Mouse (Mus musculus) MEL-GATA-1-ER (cell line): ENCODE data around the gene Cep57.

Experiments
- DNase-seq: peaks from one replicate; pipeline ENCODE4 v3.0.0-alpha.2; 2012; ENCODE audit warnings: low read depth; ENCODE audit errors: extremely low read depth

Cep57 gene

DNA sequence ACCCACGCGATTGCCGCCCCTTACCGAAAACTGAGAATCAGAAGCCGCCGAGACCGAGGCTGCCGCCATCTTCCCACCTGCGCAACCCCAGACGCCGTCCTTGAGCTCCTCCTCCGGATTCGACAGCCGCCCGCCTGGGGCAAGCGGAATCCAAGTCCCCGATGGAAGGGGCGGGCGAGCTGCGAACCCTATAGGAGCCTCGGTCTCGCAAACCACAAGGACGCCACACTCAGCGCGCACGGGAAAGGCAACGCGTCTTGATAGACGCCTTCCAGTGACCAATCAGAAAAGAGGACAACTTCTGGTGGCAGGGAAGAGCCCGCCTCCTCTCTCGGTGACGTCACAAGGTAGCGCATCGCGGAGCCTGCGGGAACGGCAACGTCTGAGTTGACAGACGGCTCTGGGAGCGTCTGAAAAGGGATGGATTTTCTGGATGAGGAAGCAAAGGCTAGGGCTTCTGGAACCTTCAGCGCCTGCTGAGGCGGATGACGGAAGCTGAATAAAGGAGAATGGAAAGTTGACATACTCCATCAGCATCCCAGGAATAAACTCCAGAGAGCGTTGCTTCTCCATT is at the start of gene Cep57:
Cep57 (minus strand) TSS at position 276 of the 574 bp plus-strand sequence.
- DNase-seq = peak; percentile 99

DNA sequence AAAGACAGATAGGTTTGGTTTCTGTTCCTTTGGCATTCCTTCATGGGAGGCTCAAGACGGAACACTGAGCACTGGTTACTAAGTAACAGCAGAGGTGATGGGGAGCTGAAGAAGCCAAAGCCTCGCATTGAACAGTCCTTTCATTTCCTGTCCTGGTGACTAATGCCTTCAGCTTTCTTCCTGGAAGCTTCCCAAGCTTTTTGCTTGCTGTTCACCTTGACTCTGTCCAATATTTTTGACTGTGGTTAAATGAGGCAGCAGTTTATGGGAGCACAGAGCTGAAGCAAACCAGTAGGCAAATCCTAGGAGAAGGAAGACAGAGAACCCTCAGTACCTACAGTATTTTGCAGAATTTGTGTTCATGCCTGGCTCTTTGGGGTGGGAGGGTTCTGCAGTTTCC is 48.4 kb upstream of the Cep57 start:
- no peak for DNase-seq

DNA sequence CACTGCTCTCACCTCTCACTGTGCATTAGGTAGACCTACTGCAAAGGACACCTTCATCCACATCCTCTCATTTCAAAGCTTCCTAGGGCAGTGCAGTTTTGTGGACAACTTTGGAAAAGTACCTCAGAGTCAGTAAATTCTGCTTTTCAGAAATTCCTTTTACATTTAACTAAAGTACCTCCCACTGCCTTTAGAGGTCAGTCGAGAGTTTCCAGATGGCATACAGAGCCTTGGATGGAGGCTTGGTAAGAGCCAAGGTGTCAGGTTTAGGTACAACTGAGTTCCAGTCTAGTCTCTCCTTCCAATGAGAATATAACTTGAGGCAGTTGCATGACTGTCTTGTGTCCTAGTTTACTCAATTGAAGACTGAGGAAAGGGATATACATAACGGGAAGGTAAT is 47.5 kb upstream of the Cep57 start:
- peak; percentile 3 for DNase-seq

DNA sequence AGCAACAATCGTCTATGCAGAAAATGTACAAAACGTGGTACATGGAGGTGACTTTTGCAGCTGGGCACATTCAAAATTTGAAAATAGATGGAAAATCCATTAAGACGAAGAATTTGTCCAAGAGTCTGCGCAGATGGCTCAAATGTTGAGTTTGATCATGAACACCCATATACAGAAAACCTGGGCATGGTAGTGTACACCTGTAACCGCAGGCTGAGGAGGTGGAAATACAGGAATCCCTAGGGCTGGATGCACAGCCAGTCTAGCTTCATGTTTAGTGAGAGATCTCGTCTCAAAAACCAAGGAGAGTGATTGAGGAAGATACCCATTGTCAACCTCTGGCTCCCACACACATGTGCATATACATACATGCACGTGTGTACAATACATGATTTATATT is 44.7 kb upstream of the Cep57 start:
- DNase-seq = no peak

DNA sequence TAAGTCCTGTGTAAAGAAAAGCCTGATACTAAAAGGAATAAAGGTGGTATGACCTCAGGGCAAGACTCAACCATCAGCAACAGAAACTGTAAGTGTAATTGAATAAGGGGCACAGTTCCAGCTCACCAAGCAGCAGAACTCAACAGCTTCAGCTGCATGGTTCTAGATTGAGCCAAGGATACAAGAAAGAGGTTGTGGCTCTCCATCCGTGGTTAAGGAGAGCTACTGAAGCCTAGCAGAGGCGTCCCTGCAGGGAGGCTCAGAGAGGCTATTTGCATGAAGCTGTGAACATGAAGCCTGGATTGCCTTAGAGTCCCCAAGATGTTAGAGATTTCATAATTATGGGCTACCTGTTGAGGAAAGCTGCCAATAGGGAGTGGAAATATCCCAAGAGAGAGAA is 40.7 kb upstream of the Cep57 start:
- DNase-seq = no peak

DNA sequence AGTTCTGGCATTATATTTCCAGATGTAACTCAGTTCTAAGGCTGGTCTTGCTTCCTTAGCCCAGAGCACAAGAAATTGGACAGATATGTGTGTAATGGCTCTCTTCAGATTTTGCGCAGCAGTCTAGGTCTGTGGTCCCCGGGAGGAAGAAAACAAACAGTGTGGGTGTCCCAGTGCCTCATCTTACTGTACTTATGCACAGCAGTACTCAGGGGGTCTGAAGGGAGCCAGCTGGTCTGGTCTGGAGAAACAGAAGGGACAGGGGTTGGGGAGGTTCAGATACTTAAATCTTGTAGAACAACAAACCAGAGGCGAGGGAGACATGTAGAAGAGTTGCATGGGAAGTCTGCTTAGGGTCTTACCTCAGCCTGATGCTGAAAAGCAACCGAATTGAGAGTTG is 29.9 kb upstream of the Cep57 start:
- DNase-seq = no peak

DNA sequence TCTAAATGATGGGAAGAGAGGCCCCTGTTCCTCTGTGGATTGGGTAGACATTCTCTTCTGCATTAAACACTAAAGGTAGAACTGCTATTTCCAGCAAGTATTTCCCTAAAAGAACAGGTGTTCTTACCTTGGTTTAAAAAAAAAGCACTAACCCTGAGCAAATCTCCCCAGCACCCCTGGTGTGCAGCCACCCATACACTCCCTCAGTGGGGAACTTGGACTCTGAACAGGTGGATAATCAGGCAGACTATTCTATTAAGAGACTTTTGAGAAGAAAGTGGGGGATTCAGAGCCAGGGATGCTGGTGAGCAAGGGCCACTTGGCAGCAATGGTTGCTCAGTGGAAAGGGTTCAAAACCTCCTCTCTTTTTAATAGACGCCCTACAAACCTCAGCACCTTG is 29.3 kb upstream of the Cep57 start:
- DNase-seq = no peak

DNA sequence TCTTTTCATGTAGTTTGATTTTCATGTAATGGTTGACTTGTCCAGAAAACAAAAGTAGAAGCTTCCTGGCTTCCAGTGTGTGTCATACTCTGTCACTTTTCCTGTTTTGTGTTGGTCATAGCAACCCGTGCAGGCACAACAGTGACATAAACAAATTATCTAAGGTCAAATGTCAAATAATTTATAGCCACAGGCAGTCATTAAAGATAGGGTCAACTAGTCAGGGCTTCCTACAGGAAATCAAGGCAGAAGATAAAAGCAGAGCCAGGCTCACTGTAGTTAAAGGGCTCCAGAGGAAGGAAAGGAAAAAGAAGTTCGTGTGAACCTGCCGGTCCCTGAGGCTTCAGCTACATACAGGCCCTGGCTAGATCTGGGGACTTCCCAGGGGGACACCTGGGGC is 27.0 kb upstream of the Cep57 start:
- DNase-seq = no peak

DNA sequence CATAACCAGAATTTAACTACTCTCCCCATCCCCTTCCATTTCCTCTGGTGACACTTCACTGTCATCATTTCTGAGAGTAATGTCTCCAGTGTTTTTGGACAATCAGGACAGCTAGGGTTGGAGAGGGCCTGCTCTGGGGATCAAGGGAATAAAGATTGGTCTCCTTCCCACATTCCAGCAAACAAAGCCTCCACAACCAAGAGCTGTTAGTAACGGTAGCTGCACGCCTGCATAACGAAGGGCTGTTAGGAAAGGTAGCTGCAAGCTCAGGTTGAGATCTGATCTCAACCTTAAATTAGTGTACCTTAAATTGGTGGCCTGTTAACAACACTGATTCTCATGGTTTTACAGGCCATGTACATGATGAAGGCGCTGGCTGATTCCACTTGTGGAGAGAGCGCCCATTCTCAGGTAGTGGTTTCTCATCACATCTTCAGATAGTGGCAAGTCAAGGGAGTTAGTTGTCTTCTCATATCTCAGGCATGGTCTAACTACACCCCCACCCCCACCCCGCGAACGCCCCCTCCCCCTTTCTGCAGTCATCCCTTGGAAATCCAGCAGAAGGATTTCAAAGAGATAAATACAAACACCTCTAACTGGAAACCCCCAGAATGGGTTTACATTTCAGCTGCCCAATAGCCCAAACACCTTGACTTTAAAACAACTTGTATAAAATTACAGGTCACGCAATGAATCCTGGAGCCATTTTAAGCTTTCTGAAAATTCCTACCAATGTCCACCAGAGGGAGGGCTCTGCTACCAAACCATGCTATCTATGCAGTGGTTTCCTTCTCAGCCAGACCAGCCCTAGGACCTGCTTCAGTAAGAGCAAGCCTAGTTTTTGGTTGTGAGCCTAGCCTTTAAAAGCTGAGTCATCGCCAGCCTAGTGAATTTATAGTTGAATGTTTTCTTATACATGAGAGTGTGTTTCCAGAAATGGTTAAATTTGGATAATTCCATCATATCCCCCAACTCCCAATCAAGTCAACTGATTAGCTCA is 21.9 kb upstream of the Cep57 start:
- DNase-seq = peak; percentile 46

DNA sequence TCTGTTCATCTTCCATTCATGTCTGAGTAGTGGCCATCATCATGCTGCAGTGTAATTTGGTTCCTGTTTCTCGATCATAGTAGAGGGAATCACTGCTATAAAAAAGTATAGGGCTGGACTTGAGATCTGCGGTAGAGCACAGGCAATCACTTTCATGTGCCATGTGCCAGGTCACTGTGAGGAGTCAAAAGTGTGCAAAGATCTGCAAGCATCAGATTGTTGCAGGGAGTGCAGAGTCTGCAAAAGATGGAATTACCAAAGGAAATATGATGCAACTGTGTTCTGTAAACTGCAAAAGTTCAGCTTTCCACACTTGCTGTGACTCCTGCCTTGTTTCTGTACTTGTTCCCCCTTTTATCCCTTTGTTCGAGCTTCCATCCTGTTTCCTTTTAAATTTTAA is 20.7 kb upstream of the Cep57 start:
- no peak for DNase-seq

DNA sequence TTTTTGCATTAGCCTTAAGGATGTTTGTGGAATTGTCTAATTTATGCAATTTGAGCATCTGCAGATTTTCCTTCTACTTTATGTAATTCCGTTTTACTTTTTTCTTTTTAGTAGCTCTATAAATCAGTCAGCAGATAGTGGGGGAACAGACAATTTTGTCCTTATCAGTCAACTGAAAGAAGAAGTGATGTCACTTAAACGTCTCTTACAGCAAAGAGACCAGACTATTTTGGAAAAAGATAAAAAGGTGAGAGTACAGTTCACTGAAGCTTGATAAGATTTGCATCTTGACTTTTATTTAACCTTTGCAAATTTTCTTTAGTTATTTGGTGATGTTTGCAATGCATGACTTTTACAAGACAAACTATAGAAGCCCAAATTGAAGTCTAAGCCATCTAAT is 9.8 kb upstream of the Cep57 start:
- no peak for DNase-seq

DNA sequence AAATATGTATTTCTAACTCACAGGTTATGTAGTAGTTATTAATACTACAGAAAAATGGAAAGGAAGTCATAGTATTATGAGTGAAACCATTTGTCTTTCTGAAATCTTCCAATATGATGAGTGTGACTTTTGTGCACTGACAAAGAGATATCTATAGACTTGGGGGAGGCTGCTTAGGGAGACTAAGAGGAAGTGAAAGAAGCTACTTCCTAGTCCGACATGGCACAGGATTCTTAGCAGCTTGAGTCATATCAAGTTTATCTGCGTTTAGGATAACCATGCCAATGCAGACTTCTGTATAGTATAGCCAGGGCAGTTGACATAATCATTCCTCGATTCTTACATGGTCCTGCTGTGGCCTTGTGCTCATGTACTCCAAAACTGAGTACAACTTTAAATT is 8.3 kb upstream of the Cep57 start:
- DNase-seq = peak; percentile 61

DNA sequence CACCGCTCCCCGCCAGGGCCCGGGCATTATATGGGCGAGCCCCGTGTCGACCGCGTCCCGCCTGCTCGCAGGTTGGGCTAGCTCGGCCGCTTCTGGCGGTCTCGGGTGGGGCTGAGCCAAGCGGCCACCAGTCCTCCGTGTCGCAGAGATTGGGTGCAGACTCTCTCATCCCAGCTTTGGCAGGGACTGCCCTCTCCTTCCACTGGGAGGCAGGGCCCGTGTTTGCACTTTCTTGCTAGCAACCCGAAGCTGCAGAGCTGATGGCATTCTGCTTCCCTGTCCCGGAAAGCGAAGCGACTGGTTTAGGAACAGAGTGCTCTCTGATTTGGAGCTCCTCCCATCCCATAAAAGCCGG is 1.2 kb upstream of the Cep57 start:
- DNase-seq = peak; percentile 33

DNA sequence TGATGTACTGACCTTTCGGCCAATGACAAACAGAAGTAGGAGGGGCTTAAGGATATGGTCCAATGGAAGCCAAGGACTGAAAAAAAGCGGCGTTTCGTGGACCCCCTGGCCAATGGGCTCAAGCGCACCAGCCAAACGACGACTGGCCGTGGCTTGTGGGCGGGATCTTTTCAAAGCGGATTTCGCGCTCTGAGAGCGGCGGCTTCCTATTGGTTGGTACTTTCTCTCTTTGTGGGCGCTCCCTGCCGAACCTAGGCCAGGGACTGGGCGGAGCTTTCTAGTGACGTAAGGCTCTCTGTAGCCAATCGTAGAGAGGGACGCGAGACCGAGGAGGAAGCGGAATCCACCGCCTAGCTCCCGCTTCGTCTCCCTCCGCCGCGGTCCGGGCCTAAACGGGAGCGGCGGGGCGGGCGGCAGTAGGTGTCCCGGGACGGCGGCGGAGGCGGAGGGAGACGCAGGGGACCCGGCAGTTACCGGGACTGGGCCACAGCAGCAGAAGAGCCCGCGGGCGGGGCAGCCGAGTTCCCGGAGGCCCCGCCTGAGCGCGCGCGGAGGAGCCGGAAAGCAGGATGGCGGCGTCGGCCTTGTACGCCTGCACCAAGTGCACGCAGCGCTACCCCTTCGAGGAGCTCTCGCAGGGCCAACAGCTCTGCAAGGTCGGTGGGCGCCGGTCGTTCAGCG is 639 bp upstream of the Cep57 start, which contains the start of gene Fam76b:
Fam76b (plus strand) TSS at position 311 of the 681 bp plus-strand sequence.
- peak; percentile 100 for DNase-seq

DNA sequence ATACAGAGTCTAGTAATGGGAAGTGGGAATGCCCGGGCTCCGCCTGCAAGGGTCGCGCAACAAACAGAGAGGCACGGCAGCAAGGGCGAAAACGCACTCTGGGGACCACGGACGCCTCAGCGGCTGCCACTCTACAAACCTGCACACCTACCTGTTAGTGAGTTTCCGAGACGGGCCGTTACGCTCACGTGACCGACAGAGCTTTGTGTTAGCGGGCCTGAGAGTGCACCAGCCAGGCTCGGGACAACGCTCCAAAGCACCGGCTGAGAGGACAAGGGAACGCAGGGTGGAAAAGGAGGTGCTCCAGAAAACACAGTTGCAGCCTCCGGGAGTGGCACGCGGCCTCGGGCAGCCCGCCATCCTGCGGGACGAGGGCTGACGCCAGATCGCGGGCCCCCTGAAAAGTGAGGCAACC is 509 bp downstream of the Cep57 start:
- DNase-seq = peak; percentile 23

DNA sequence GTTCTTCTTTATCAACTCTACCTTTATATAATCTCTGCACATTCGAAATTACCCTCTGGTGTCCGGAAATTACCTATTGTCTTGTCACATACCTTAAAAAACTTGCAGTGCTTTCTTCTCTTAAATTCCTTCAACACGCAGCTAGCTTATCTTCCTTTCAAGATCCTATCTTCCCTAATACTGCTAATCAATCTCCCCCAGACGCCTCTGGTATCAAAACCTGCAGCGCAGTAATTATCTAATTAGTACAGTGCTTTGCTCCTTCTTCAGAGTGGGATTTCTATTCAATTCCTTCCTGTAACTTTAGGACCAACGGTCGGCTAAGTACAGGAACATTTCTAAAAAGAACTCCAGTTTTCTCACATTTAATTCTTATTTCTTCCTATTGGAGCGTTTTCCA is 1.0 kb downstream of the Cep57 start:
- DNase-seq = no peak

DNA sequence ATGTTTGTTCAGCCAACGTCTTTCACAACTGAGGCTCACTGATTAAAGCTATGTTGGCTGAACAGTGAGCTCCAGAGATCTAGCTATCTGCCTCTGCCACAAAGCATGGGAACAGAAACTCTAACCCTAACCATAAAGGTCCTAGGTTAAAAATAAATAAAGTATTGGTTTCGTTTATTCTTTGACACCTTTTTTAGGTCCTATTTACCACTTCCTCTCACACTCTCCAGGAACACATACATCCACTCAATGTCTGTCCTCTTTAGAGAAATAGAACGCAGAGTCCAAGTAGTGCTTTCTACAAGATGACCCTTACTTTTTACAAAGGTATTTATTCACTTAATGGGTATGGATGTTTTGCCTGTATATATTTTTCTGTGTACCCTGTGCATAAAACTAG is 6.1 kb downstream of the Cep57 start:
- DNase-seq = no peak

DNA sequence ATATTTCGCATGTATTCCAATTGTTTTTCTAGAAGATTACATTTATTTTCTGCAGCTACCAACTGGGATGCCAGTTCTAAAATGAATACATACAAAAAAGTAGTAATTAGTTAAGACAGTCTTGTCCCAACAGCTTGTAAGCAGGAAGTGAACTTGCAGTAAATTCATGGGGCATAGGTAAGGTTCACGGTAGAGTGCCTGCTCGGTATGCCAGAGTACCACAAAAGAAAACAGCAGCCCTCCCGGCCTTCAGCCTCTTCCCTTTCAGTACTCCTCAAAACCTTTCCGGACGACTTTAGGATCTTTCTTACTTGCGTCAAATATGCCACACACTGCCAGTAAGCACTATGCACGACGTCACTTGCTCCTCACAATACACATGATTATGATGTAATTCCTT is 8.5 kb downstream of the Cep57 start:
- DNase-seq = no peak

DNA sequence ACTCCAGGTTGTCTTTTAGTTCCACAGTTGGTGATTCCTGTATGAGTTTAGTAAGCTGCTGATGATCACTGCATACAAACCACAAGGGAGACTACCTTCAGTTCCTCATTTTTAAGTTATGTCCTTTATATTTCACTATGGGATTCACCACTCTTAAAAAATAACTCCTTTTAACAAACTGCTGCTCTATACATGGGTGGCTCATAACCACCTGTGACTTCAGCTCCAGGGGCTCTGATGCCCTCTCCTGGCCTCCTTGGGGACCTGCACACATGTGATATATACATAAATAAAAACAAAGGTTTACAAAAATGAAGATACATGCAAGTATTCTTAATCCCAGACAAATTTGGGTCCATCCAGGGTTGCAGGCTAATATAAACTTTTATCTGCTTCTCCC is 17.0 kb downstream of the Cep57 start:
- peak; percentile 34 for DNase-seq

DNA sequence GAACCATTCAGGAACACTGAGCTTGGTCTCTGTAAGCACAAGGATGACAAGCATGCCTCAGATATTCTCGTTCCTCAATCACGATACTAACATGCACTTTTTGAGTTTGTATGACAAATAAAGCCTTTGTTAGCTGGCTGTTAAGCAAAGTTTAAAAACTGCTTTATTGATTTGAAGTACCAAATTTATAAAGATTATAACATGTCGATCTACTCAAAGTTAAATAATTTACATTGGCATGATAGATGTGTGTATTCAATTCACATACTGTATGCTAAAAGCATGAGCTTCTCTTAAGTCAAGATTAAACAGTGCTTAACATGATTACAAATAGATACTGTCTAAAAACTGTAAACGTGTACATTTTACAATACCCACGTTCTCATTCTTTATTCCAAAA is 19.2 kb downstream of the Cep57 start:
- DNase-seq = no peak

DNA sequence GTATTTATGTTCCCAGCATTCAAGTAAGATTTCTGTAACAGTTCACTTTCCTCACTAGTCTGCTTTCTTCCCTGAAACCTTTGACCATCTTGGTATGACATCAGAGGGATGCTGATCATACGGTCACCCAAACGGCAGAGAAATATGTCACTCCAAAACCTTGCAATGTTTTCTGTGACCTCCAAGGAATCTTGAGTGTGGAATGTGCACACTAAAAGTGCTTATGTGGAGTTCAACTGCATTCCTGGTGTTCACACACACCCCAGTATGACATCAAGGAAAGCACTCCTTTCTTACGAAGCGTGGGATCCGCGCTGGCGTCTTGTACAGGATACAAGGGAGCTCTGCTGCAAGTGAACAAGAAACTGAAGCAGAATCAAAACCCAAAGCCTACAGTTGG is 20.1 kb downstream of the Cep57 start:
- no peak for DNase-seq

DNA sequence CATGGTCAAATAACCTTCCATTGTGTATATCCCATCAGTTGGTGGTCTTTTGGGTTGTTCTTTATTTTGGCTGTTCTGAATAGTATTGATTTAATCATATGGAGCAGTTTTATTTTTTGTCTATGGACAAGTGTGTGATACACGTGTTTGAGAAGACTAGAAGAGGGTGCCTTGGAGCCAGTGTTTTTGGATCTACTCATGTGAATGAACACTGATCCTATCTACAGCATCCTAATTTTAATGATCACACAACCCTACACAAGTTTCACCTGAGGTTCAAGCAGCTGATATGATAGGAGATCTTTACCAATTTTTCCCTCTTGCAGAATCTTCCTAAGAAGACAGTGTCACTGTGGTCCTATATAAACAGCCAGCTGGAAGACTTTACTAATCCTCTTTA is 22.4 kb downstream of the Cep57 start:
- DNase-seq = no peak
